Mouse (Mus musculus) effector memory CD4-positive, alpha-beta T cell, adult 5 months (primary cell): Measurements from ENCODE around the gene Mtcp1. TPM values are rescaled to one million over a fixed set of nuclear protein-coding genes. Genes with fewer than 3 reads are reported as not detected.

Source experiments
- polyA plus RNA-seq: library from polyadenylated mRNA; unstranded; fragments of 100-300 nt; shearing (Covaris generic); gene quantifications from one replicate; pipeline ENCODE4 v1.2.1, GENCODE M21; 2017

Gene Mtcp1
- polyA plus RNA-seq: 9.9 TPM

DNA sequence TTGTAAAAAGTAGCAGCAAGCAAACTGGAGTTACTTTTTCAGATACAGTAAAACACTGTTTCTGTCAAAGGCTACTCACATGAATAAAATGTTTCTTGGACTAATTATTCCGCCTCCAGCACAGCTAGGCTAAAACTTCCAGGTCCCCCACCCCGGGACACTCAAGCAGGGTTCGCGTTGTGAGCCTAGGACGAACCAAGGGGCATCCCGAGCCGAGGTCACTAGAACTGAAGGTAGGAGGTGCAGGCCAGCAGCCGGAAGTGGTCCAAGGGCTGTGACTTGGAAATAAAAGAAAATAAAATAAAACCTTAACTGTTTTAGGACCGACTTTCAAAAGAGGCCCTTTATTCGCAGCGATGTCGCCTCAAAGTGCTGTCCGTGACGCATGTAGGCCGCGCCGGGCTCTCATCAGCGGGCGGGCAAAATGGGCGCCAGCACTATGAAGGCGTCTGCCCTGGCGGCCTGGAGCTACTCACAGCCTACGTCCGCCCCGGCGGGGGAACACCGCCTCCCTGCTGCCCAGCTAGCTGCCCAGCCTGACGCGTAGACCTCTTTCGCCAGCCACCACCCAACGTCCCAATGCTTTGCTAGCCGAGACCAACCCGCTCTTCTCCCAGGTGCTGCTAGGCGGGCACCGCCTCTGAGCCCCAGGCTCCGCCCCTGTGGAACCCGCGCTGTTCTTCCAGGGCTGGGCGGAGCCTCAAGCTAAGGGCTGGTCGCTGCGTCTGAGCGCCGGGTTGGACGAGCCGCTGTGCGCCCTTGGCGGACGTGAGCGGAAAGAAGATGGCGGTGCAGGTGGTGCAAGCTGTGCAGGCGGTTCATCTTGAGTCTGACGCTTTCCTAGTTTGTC is at the start of gene Mtcp1, which contains the start of the genes Cmc4 and Brcc3:
Gene Mtcp1, minus strand, starts transcription at position 653 of the 850 bp plus-strand sequence.
Gene Cmc4, minus strand, starts transcription at position 649 of the 850 bp plus-strand sequence.
Gene Brcc3, plus strand, starts transcription at position 693 of the 850 bp plus-strand sequence.

DNA sequence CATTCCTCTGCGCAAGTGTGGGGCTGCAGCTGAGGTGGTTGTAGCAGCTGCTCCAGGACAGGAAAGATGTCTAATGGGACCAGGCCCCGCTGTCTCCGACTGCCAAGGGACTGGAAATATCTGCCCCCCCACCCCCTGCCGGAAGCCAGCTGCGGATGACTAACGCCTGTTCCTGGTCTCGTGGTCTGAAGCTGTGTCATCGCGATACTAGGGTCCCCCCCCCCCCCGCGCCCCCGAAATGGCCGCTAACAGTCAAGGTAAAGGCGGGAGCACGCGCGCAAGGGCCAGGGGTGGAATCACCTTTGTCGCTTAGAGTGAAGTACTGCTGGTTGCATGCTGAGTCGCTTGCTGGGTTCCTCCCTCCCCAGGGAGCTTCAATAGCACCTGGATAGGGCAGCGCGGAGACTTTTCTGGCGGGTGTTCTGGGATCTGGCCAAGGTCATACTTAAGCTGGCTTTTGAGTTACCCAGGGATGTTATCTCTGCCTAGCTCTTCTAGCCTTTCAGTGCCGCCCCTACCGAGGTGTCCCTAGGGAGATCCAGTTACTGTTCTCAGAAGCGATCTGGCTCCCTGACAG is 34.1 kb downstream of the Mtcp1 start, which contains the start of the genes Fundc2 and F8:
Gene Fundc2, plus strand, starts transcription at position 205 of the 577 bp plus-strand sequence.
Gene F8, minus strand, starts transcription at position 421 of the 577 bp plus-strand sequence.

Other genes with a start within 250 kb of the Mtcp1 start
- gene Fundc2, start 34.2 kb downstream of the Mtcp1 start, polyA plus RNA-seq: 49.7 TPM
- gene F8, start 34.0 kb downstream of the Mtcp1 start, polyA plus RNA-seq: 0.10 TPM
- gene Cmc4, start within 50 bp of the Mtcp1 start, polyA plus RNA-seq: 9.4 TPM
- gene Brcc3, start within 50 bp of the Mtcp1 start, polyA plus RNA-seq: 49.0 TPM
- 163 TPM for gene Vbp1, start 97.7 kb upstream of the Mtcp1 start, polyA plus RNA-seq
- gene Rab39b, start 161.6 kb upstream of the Mtcp1 start, polyA plus RNA-seq: 3.2 TPM